Mouse (Mus musculus) testis, adult 2 months (tissue): ENCODE measurements around the gene Crygd. TPM values are rescaled to one million over a fixed set of nuclear protein-coding genes. Genes with fewer than 3 reads are reported as not detected.

Source experiments
- H3K27ac ChIP-seq: fragments of 200-500 bp; 2 replicates; pipeline ENCODE4 v1.5.1; 2012; ENCODE audit warnings: low read depth, low read length; ENCODE audit not compliant: control insufficient read depth, insufficient read depth
- H3K27me3 ChIP-seq: fragments of 200-500 bp; 2 replicates; pipeline ENCODE4 v1.6.1; 2012; ENCODE audit warnings: mild to moderate bottlenecking, low read length, moderate library complexity; ENCODE audit not compliant: control insufficient read depth, insufficient read depth
- H3K36me3 ChIP-seq: fragments of 200-500 bp; 2 replicates; pipeline ENCODE4 v1.6.1; 2012; ENCODE audit warnings: mild to moderate bottlenecking, low read length; ENCODE audit not compliant: control insufficient read depth, insufficient read depth
- H3K4me1 ChIP-seq: fragments of 200-500 bp; 2 replicates; pipeline ENCODE4 v1.6.1; 2012; ENCODE audit warnings: low read length; ENCODE audit not compliant: control insufficient read depth, insufficient read depth
- H3K4me3 ChIP-seq: fragments of 200-500 bp; 2 replicates; pipeline ENCODE4 v1.5.1; 2012; ENCODE audit warnings: low read depth, mild to moderate bottlenecking, low read length, moderate library complexity, mixed read lengths; ENCODE audit not compliant: control insufficient read depth
- CTCF ChIP-seq: fragments of 200-500 bp; IDR thresholded peaks from 2 replicates; pipeline ENCODE4 v1.5.1; 2012; ENCODE audit warnings: low read depth, mild to moderate bottlenecking, inconsistent platforms, low read length, moderate library complexity; ENCODE audit not compliant: control insufficient read depth, insufficient read depth, insufficient replicate concordance
- POLR2A ChIP-seq: fragments of 200-500 bp; IDR thresholded peaks from 2 replicates; pipeline ENCODE4 v1.6.1; 2012; ENCODE audit warnings: low read depth, mild to moderate bottlenecking, inconsistent platforms, low read length, moderate library complexity; ENCODE audit not compliant: control insufficient read depth
- polyA plus RNA-seq: library from polyadenylated mRNA; depleted of rRNA; stranded (reverse); fragments of >200 nt; gene quantifications from 2 replicates; pipeline ENCODE4 v1.2.3, GENCODE M21; 2012; rRNA removed

The Crygd gene
- polyA plus RNA-seq, 1 experiment, result not detected

GRCm38 (mm10) chr1:65041837-65042236 is 21.4 kb downstream of the Crygd start:
- no peak for TF ChIP-seq CTCF
- TF ChIP-seq POLR2A, result no peak
- no peaks in the 10 kb centered on the region for H3K27me3 ChIP-seq
- H3K4me1 ChIP-seq, result no peaks in the 10 kb centered on the region
- no peaks in the 10 kb centered on the region for H3K36me3 ChIP-seq
- H3K27ac ChIP-seq, result peak overlapping the region; percentile 42; the same call in 1 of the 2 replicates
- no peak overlapping the region for H3K4me3 ChIP-seq

GRCm38 (mm10) chr1:65040806-65041205 is 22.4 kb downstream of the Crygd start:
- Histone ChIP-seq H3K27me3 (no peaks in the 10 kb centered on the region), H3K4me3 (no peak overlapping the region), H3K36me3 (no peaks in the 10 kb centered on the region), H3K4me1 (no peaks in the 10 kb centered on the region), H3K27ac (peak overlapping the region; percentile 49)
- no peak for TF ChIP-seq CTCF
- TF ChIP-seq POLR2A, result no peak

GRCm38 (mm10) chr1:65039679-65040078 is 23.6 kb downstream of the Crygd start:
- no peaks in the 10 kb centered on the region for H3K27me3 ChIP-seq
- TF ChIP-seq CTCF, result no peak
- no peak for TF ChIP-seq POLR2A
- H3K36me3 ChIP-seq, result no peaks in the 10 kb centered on the region
- no peaks in the 10 kb centered on the region for H3K4me1 ChIP-seq
- no peak overlapping the region for H3K4me3 ChIP-seq
- peak overlapping the region; percentile 9 for H3K27ac ChIP-seq

GRCm38 (mm10) chr1:65037542-65037941 is 25.7 kb downstream of the Crygd start:
- Histone ChIP-seq H3K27me3 (no peaks in the 10 kb centered on the region), H3K27ac (no peak overlapping the region), H3K4me1 (no peaks in the 10 kb centered on the region), H3K4me3 (no peak overlapping the region), H3K36me3 (no peaks in the 10 kb centered on the region)
- TF ChIP-seq POLR2A (no peak), CTCF (no peak)

- Histone ChIP-seq H3K36me3 (no peaks in the 10 kb centered on the region), H3K27ac (no peak overlapping the region; the same call in 1 of the 2 replicates), H3K4me3 (no peak overlapping the region), H3K4me1 (no peaks in the 10 kb centered on the region), H3K27me3 (no peaks in the 10 kb centered on the region)
- no peak for TF ChIP-seq POLR2A
- no peak for TF ChIP-seq CTCF
These were observed 27.7 kb downstream of the Crygd start for GRCm38 (mm10) chr1:65035513-65035912.

- H3K4me1 ChIP-seq, result no peaks in the 10 kb centered on the region
- TF ChIP-seq POLR2A, result no peak
- no peak for TF ChIP-seq CTCF
- peak within 1 kb of the TSS; percentile 55 for H3K4me3 ChIP-seq
- H3K36me3 ChIP-seq, result no peaks in the 10 kb centered on the region
- peak within 1 kb of the TSS; percentile 77 for H3K27ac ChIP-seq
- H3K27me3 ChIP-seq, result no peaks in the 10 kb centered on the region
These were observed 30.6 kb downstream of the Crygd start, which contains the start of gene Akr1cl for GRCm38 (mm10) chr1:65032641-65033040. Gene Akr1cl (minus strand): TSS chr1:65032759.

- no peak overlapping the region; the same call in 1 of the 2 replicates for H3K4me3 ChIP-seq
- H3K4me1 ChIP-seq, result no peaks in the 10 kb centered on the region
- no peaks in the 10 kb centered on the region for H3K36me3 ChIP-seq
- no peaks in the 10 kb centered on the region for H3K27me3 ChIP-seq
- peak overlapping the region; percentile 68 for H3K27ac ChIP-seq
- TF ChIP-seq CTCF, result no peak
- no peak for TF ChIP-seq POLR2A
These were observed 35.0 kb downstream of the Crygd start for GRCm38 (mm10) chr1:65028206-65028605.

- H3K36me3 ChIP-seq, result no peaks in the 10 kb centered on the region
- TF ChIP-seq POLR2A (no peak), CTCF (no peak)
- H3K27me3 ChIP-seq, result no peaks in the 10 kb centered on the region
- H3K4me3 ChIP-seq, result no peak overlapping the region
- no peaks in the 10 kb centered on the region for H3K4me1 ChIP-seq
- H3K27ac ChIP-seq, result no peak overlapping the region
These were observed 50.5 kb downstream of the Crygd start for GRCm38 (mm10) chr1:65012726-65013125.

Other genes starting within 250 kb of the Crygd start
- 2.7 and 2.8 TPM in 2 replicates for gene Plekhm3, start 106.6 kb downstream of the Crygd start, polyA plus RNA-seq
- gene Akr1cl, start 30.7 kb downstream of the Crygd start, polyA plus RNA-seq, result 74.2 and 107 TPM in 2 replicates
- 1.4 and 1.5 TPM in 2 replicates for gene Cryge, start 12.3 kb downstream of the Crygd start, polyA plus RNA-seq
- 0.94 and 5.6 TPM in 2 replicates for gene Crygc, start 10.2 kb upstream of the Crygd start, polyA plus RNA-seq
- not detected in 2 replicates for gene Crygb, start 18.8 kb upstream of the Crygd start, polyA plus RNA-seq
- not detected in 2 replicates for gene Cryga, start 39.9 kb upstream of the Crygd start, polyA plus RNA-seq
- not detected in 2 replicates for gene Gm28845, start 56.1 kb upstream of the Crygd start, polyA plus RNA-seq
- gene D630023F18Rik, start 59.8 kb upstream of the Crygd start, polyA plus RNA-seq, result 0.08 TPM in 1 of 2 replicates, not detected in the other
- 15.6 and 18.4 TPM in 2 replicates for gene Idh1, start 123.0 kb upstream of the Crygd start, polyA plus RNA-seq
- 4.9 and 5.2 TPM in 2 replicates for gene Pikfyve, start 123.2 kb upstream of the Crygd start, polyA plus RNA-seq
- 4.0 and 5.3 TPM in 2 replicates for gene Pth2r, start 218.6 kb upstream of the Crygd start, polyA plus RNA-seq